Mouse (Mus musculus): Measurements from ENCODE around the gene Cfap161. TPM values are rescaled to one million over a fixed set of nuclear protein-coding genes. Genes with fewer than 3 reads are reported as not detected.

The Cfap161 gene
- polyA plus RNA-seq, 1 experiment from 2014 or later = 1.5 TPM

- H3K4me3 ChIP-seq = no peak overlapping the region
- no peaks in the 10 kb centered on the region for H3K36me3 ChIP-seq (replicated peaks)
- no peaks in the 10 kb centered on the region for H3K4me1 ChIP-seq
- no peak overlapping the region for H3K27ac ChIP-seq
- H3K9me3 ChIP-seq = no peaks in the 10 kb centered on the region
- no peak overlapping the region for H3K4me2 ChIP-seq
- H3K9ac ChIP-seq = no peak overlapping the region
- H3K27me3 ChIP-seq (replicated peaks) = no peaks in the 10 kb centered on the region
- 81% methylated on average over 6 of the region's 6 CpGs for WGBS
- ATAC-seq (replicated peaks) = no peak
Measured at GRCm38 (mm10) chr7:83736341-83737115, 58.2 kb downstream of the Cfap161 start.

DNA sequence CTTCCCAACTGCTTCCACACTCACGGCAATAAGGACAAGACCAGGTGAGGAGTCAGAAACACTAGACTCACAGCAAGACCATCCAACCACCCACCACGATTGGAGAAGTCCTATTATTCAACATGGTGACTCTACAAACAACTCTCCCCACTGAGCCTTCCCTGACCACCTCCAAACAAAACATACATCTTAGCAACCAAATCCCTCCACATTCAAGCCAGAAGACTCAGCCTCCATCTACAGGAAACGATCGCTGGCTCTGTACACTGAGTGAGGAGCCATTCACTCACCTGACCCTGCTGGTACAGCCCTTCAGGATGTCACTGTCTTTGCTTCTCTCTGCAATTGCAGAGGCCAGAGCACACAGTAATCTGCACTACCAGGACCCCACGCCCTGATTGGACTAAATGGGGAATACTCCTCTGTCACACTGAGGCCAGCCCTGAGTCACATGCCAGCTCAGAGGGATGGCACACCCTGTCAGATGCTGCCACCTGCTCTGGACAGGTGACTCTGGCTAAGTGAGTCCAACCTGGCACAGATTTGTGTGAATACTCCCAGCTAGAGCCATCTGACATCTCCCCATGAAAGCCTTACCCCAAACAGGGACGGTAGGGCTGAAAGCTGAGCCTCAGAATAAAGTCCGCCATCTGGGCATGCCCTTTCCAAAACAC lies 59.4 kb downstream of the Cfap161 start:
- no peak overlapping the region for H3K4me3 ChIP-seq
- no peak for ATAC-seq (replicated peaks)
- 87% methylated on average over 7 of the region's 7 CpGs for WGBS
- no peaks in the 10 kb centered on the region for H3K36me3 ChIP-seq (replicated peaks)
- H3K27me3 ChIP-seq (replicated peaks) = no peaks in the 10 kb centered on the region
- H3K4me2 ChIP-seq = no peak overlapping the region
- H3K4me1 ChIP-seq = no peaks in the 10 kb centered on the region
- H3K9ac ChIP-seq = no peak overlapping the region
- H3K9me3 ChIP-seq = no peaks in the 10 kb centered on the region
- no peak overlapping the region for H3K27ac ChIP-seq

- no peak overlapping the region for H3K4me2 ChIP-seq
- WGBS = 57% methylated on average over 6 of the region's 6 CpGs
- ATAC-seq (replicated peaks) = no peak
- H3K36me3 ChIP-seq (replicated peaks) = no peaks in the 10 kb centered on the region
- H3K9me3 ChIP-seq = no peaks in the 10 kb centered on the region
- H3K27ac ChIP-seq = no peak overlapping the region
- no peaks in the 10 kb centered on the region for H3K4me1 ChIP-seq
- H3K4me3 ChIP-seq = no peak overlapping the region
- H3K27me3 ChIP-seq (replicated peaks) = no peaks in the 10 kb centered on the region
- H3K9ac ChIP-seq = no peak overlapping the region
Measured at GRCm38 (mm10) chr7:83734671-83735082, 60.0 kb downstream of the Cfap161 start.

- no peak overlapping the region for H3K9ac ChIP-seq
- no peaks in the 10 kb centered on the region for H3K27me3 ChIP-seq (replicated peaks)
- no peaks in the 10 kb centered on the region for H3K9me3 ChIP-seq
- no peak overlapping the region for H3K4me3 ChIP-seq
- no peaks in the 10 kb centered on the region for H3K4me1 ChIP-seq
- ATAC-seq (replicated peaks) = no peak
- H3K36me3 ChIP-seq (replicated peaks) = no peaks in the 10 kb centered on the region
- no peak overlapping the region for H3K27ac ChIP-seq
- 87% methylated on average over 3 of the region's 3 CpGs for WGBS
- no peak overlapping the region for H3K4me2 ChIP-seq
Measured at GRCm38 (mm10) chr7:83734246-83734645, 60.4 kb downstream of the Cfap161 start.

DNA sequence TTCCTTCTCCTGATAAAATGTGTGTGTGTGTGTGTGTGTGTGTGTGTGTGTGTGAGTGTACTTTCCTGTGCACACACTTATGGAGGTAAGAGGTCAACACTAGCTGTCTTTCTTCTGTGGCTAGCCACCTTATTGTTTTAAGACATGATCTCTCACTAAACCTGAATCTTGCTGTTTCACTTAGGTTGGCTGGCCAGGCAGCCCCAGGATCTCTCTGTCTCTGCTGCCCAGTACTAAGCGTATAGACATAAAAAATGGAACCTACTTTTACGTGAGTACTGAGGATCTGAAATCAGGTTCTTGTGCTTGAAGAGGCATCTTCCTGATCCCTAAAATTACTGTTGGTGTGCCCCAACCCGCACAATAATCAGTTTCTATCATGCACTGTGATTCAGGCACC lies 61.9 kb downstream of the Cfap161 start:
- Histone ChIP-seq H3K36me3 (replicated peaks) (no peaks in the 10 kb centered on the region), H3K4me2 (no peak overlapping the region), H3K27ac (no peak overlapping the region), H3K4me1 (no peaks in the 10 kb centered on the region), H3K4me3 (no peak overlapping the region), H3K9ac (no peak overlapping the region), H3K27me3 (replicated peaks) (no peaks in the 10 kb centered on the region), H3K9me3 (no peaks in the 10 kb centered on the region)
- 91% methylated on average over 3 of the region's 3 CpGs for WGBS
- no peak for ATAC-seq (replicated peaks)

GRCm38 (mm10) chr7:83731961-83732666 lies 62.6 kb downstream of the Cfap161 start:
- H3K27ac ChIP-seq = no peak overlapping the region
- H3K4me2 ChIP-seq = no peak overlapping the region
- no peaks in the 10 kb centered on the region for H3K9me3 ChIP-seq
- no peak overlapping the region for H3K4me3 ChIP-seq
- H3K36me3 ChIP-seq (replicated peaks) = no peaks in the 10 kb centered on the region
- no peak overlapping the region for H3K9ac ChIP-seq
- H3K27me3 ChIP-seq (replicated peaks) = no peaks in the 10 kb centered on the region
- no peaks in the 10 kb centered on the region for H3K4me1 ChIP-seq
- no peak for ATAC-seq (replicated peaks)
- WGBS = 74% methylated on average over 15 of the region's 15 CpGs

DNA sequence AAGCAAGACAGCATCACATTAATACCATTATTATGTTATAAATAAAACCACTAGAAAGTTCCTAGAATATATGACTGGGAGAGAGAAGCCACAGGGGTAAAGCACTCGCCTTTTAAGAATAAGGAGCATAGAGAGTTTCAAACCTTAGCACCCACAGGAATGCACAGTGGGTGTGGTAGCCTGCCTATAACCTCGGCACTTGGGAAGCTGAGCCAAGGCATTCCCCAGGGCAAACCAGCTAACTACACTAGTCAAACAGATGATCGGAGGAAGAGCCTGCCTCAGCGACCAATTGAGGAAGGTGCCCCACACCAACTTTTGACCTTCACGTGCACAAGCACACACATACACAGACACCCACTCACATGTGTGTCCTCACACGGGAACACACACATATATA lies 63.4 kb downstream of the Cfap161 start:
- WGBS = 86% methylated on average over 6 of the region's 6 CpGs
- ATAC-seq (replicated peaks) = no peak
- Histone ChIP-seq H3K9ac (no peak overlapping the region), H3K4me2 (no peak overlapping the region), H3K27me3 (replicated peaks) (no peaks in the 10 kb centered on the region), H3K36me3 (replicated peaks) (no peaks in the 10 kb centered on the region), H3K27ac (no peak overlapping the region), H3K4me1 (no peaks in the 10 kb centered on the region), H3K4me3 (no peak overlapping the region), H3K9me3 (no peaks in the 10 kb centered on the region)

DNA sequence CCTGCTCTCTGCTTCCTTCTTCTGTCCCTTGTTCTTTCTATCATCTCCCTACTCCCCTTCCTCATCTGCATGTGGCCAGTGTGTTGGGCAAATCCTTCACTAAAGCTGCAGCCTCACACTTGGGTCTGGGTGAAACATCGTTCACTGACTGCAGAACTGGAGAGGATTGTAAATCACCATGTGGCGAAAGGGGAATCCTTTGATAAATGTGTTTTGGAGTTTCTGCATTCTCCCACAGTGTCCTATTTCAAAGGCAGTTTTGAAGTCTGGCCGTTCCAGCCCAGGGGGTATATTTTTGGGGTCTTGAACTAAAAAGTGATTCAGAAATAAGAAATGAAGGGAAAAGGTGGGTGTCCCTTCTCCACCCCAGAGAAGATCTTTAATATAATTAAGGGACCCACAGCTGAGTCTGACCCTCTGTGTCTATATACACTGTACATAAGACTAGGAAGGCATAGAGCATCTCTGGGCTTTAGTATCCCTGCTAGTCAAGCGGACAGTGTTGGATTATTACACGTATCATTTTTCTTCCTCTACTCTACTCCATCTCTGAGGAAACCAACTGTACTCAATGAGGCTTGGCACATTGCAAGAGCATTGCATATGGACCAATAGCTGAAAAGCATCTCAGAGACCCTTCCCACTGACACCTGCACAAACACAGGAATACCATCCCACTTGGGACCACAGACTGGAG lies 67.6 kb downstream of the Cfap161 start:
- H3K4me1 ChIP-seq = no peaks in the 10 kb centered on the region
- no peak overlapping the region for H3K4me3 ChIP-seq
- no peak overlapping the region for H3K4me2 ChIP-seq
- no peaks in the 10 kb centered on the region for H3K27me3 ChIP-seq (replicated peaks)
- H3K27ac ChIP-seq = no peak overlapping the region
- no peak overlapping the region for H3K9ac ChIP-seq
- H3K36me3 ChIP-seq (replicated peaks) = no peaks in the 10 kb centered on the region
- no peak for ATAC-seq (replicated peaks)
- H3K9me3 ChIP-seq = no peaks in the 10 kb centered on the region
- 82% methylated on average over 5 of the region's 5 CpGs for WGBS

- ATAC-seq (replicated peaks) = no peak
- H3K9me3 ChIP-seq = no peaks in the 10 kb centered on the region
- H3K9ac ChIP-seq = no peak overlapping the region
- H3K27ac ChIP-seq = no peak overlapping the region
- no peaks in the 10 kb centered on the region for H3K36me3 ChIP-seq (replicated peaks)
- no peak overlapping the region for H3K4me2 ChIP-seq
- H3K27me3 ChIP-seq (replicated peaks) = no peaks in the 10 kb centered on the region
- H3K4me1 ChIP-seq = no peaks in the 10 kb centered on the region
- H3K4me3 ChIP-seq = no peak overlapping the region
Measured at GRCm38 (mm10) chr7:83725801-83726200, 68.9 kb downstream of the Cfap161 start.

- Histone ChIP-seq H3K36me3 (replicated peaks) (no peaks in the 10 kb centered on the region), H3K9ac (no peak overlapping the region), H3K4me2 (no peak overlapping the region), H3K4me1 (no peaks in the 10 kb centered on the region), H3K27me3 (replicated peaks) (no peaks in the 10 kb centered on the region), H3K27ac (no peak overlapping the region), H3K9me3 (no peaks in the 10 kb centered on the region), H3K4me3 (no peak overlapping the region)
- 53% methylated on average over 2 of the region's 2 CpGs for WGBS
- ATAC-seq (replicated peaks) = no peak
Measured at GRCm38 (mm10) chr7:83724541-83724940, 70.1 kb downstream of the Cfap161 start.
